ENCODE assay signal across 18 mouse cellular contexts in the genomic region with DNA sequence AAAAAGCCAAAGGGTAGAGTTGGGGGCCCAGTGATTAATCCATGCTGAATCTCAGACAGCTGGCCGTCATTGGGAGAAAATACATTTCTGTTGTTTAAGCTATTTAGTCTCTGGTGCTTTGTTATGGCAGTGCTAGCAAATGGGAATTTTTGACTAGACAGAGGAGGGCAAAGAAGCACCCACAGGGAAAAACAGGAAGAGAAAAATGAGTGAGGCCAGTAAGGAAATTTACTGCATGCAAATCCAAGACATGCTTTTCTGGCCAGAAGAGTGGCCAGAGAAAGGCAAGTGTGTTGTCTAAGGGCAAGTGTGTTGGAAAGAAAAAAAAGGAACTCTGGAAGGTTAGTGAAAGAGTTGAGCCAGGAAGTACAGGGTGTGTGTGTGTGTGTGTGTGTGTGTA.
"Had no signal": no experiment of that assay in that cellular context is flagged by ENCODE, and none has a peak within 500 bp of the region (broad histone marks: within the 10 kb centered on the region; RNA-seq: fewer than 3 reads in every experiment).

No protein-coding gene starts in this region.

- H3K9ac ChIP-seq: lung, embryonic 14.5 days; midbrain, embryonic 13.5 days; neural tube, embryonic 13.5 days; neural tube, embryonic 15.5 days had no signal

- H3K36me3 ChIP-seq: midbrain, embryonic 10.5 days; midbrain, embryonic 13.5 days; neural tube, embryonic 13.5 days; neural tube, embryonic 15.5 days had no signal

- H3K27me3 ChIP-seq: midbrain, embryonic 13.5 days; neural tube, embryonic 13.5 days; neural tube, embryonic 15.5 days had no signal

- H3K4me2 ChIP-seq: lung, embryonic 14.5 days; midbrain, embryonic 13.5 days; neural tube, embryonic 13.5 days; neural tube, embryonic 15.5 days had no signal

- H3K9me3 ChIP-seq: midbrain, embryonic 10.5 days; midbrain, embryonic 13.5 days; neural tube, embryonic 13.5 days; neural tube, embryonic 15.5 days had no signal

- DNase-seq: lung, adult 18-20 months; lung, embryonic 14.5 days; lung, postnatal 10 days; lung, postnatal 4 days; retina, postnatal 1 day; right cerebral cortex, adult 18-20 months; right cerebral cortex, postnatal 25 days; right cerebral cortex, postnatal 4 days; spleen, adult 18-20 months; thymus, adult 18-20 months; thymus, postnatal 14 days; thymus, postnatal 36 days had no signal

- H3K4me3 ChIP-seq: midbrain, embryonic 10.5 days; midbrain, embryonic 13.5 days; myocyte; neural tube, embryonic 13.5 days; neural tube, embryonic 15.5 days had no signal

- H3K27ac ChIP-seq: midbrain, embryonic 10.5 days; midbrain, embryonic 13.5 days; neural tube, embryonic 13.5 days; neural tube, embryonic 15.5 days had no signal

- ATAC-seq: midbrain, embryonic 13.5 days; midbrain, embryonic 16.5 days had no signal
